Mouse (Mus musculus): ENCODE results near the gene Gm45337. TPM values are rescaled to one million over a fixed set of nuclear protein-coding genes. Genes with fewer than 3 reads are reported as not detected.

The Gm45337 gene
- polyA plus RNA-seq, 1 experiment from 2014 or later, result not detected

GRCm38 (mm10) chr7:142094301-142095143, 49.9 kb downstream of the Gm45337 start:
- Histone ChIP-seq H3K36me3 (ENCODE audit: control insufficient read depth, insufficient read depth, low read length) (no peaks in the 10 kb centered on the region), H3K4me2 (peak overlapping the region; percentile 95), H3K27ac (ENCODE audit: low read depth, low read length) (peak overlapping the region; percentile 72), H3K9me3 (replicated peaks; ENCODE audit: control insufficient read depth, low read length) (no peaks in the 10 kb centered on the region), H3K4me3 (ENCODE audit: low read depth, low read length) (peak overlapping the region; percentile 70), H3K27me3 (ENCODE audit: control insufficient read depth, insufficient read depth, low read length) (peaks cover 51% of the 10 kb centered on the region), H3K4me1 (ENCODE audit: control insufficient read depth, insufficient read depth, low read length) (peaks cover 35% of the 10 kb centered on the region), H3K9ac (ENCODE audit: low read depth, low read length) (peak overlapping the region; percentile 83)
- WGBS (ENCODE audit: insufficient replicate concordance), result under 1% methylated on average over 63 of the region's 89 CpGs
- ATAC-seq (replicated peaks; ENCODE audit: insufficient number of reproducible peaks, low FRiP score, low TSS enrichment), result peak; percentile 19; the same call in 1 of the 2 replicates

GRCm38 (mm10) chr7:142093696-142094240, 50.6 kb downstream of the Gm45337 start:
- H3K9ac ChIP-seq (ENCODE audit: low read depth, low read length), result peak overlapping the region; percentile 83
- peaks cover 43% of the 10 kb centered on the region for H3K4me1 ChIP-seq (ENCODE audit: control insufficient read depth, insufficient read depth, low read length)
- H3K36me3 ChIP-seq (ENCODE audit: control insufficient read depth, insufficient read depth, low read length), result no peaks in the 10 kb centered on the region
- H3K9me3 ChIP-seq (replicated peaks; ENCODE audit: control insufficient read depth, low read length), result no peaks in the 10 kb centered on the region
- H3K27ac ChIP-seq (ENCODE audit: low read depth, low read length), result no peak overlapping the region
- H3K4me2 ChIP-seq, result peak overlapping the region; percentile 95
- WGBS (ENCODE audit: insufficient replicate concordance), result 31% methylated on average over 6 of the region's 6 CpGs
- H3K4me3 ChIP-seq (ENCODE audit: low read depth, low read length), result peak overlapping the region; percentile 70
- H3K27me3 ChIP-seq (ENCODE audit: control insufficient read depth, insufficient read depth, low read length), result peaks cover 51% of the 10 kb centered on the region
- ATAC-seq (replicated peaks; ENCODE audit: insufficient number of reproducible peaks, low FRiP score, low TSS enrichment), result no peak

Other genes with a start within 250 kb of the Gm45337 start
- gene Tollip, start 226.1 kb downstream of the Gm45337 start, polyA plus RNA-seq (2014; fragmentation: Nextera tagmentation; extraction: Ambion mirVana), result 36.2 and 38.8 TPM in 2 replicates
- 0.40 and 0.62 TPM in 2 replicates for gene Brsk2, start 194.9 kb downstream of the Gm45337 start, polyA plus RNA-seq (2014; fragmentation: Nextera tagmentation; extraction: Ambion mirVana)
- gene Mob2, start 83.5 kb downstream of the Gm45337 start, polyA plus RNA-seq (2014; fragmentation: Nextera tagmentation; extraction: Ambion mirVana), result 48.3 and 50.3 TPM in 2 replicates
- gene Dusp8, start 48.8 kb downstream of the Gm45337 start, polyA plus RNA-seq (2014; fragmentation: Nextera tagmentation; extraction: Ambion mirVana), result 9.6 and 10.1 TPM in 2 replicates
- gene Gm45618, start 23.9 kb downstream of the Gm45337 start, polyA plus RNA-seq (2014; fragmentation: Nextera tagmentation; extraction: Ambion mirVana), result not detected in 2 replicates
- gene Gm39115, start 8.6 kb downstream of the Gm45337 start, polyA plus RNA-seq (2014; fragmentation: Nextera tagmentation; extraction: Ambion mirVana), result not detected in 2 replicates
- gene Gm29735, start 12.5 kb upstream of the Gm45337 start, polyA plus RNA-seq (2014; fragmentation: Nextera tagmentation; extraction: Ambion mirVana), result not detected in 2 replicates
- not detected in 2 replicates for gene Gm4553, start 21.1 kb upstream of the Gm45337 start, polyA plus RNA-seq (2014; fragmentation: Nextera tagmentation; extraction: Ambion mirVana)
- gene Krtap5-2, start 31.4 kb upstream of the Gm45337 start, polyA plus RNA-seq (2014; fragmentation: Nextera tagmentation; extraction: Ambion mirVana), result not detected in 2 replicates
- gene Gm10153, start 45.8 kb upstream of the Gm45337 start, polyA plus RNA-seq (2014; fragmentation: Nextera tagmentation; extraction: Ambion mirVana), result not detected in 2 replicates
- not detected in 2 replicates for gene Krtap5-3, start 56.8 kb upstream of the Gm45337 start, polyA plus RNA-seq (2014; fragmentation: Nextera tagmentation; extraction: Ambion mirVana)
- not detected in 2 replicates for gene Gm7579, start 67.3 kb upstream of the Gm45337 start, polyA plus RNA-seq (2014; fragmentation: Nextera tagmentation; extraction: Ambion mirVana)
- not detected in 2 replicates for gene Krtap5-5, start 85.4 kb upstream of the Gm45337 start, polyA plus RNA-seq (2014; fragmentation: Nextera tagmentation; extraction: Ambion mirVana)
- gene Gm40460, start 96.5 kb upstream of the Gm45337 start, polyA plus RNA-seq (2014; fragmentation: Nextera tagmentation; extraction: Ambion mirVana), result not detected in 2 replicates
- gene Gm2431, start 113.7 kb upstream of the Gm45337 start, polyA plus RNA-seq (2014; fragmentation: Nextera tagmentation; extraction: Ambion mirVana), result not detected in 2 replicates
- gene Gm4559, start 129.8 kb upstream of the Gm45337 start, polyA plus RNA-seq (2014; fragmentation: Nextera tagmentation; extraction: Ambion mirVana), result not detected in 2 replicates
- not detected in 2 replicates for gene Krtap5-1, start 152.5 kb upstream of the Gm45337 start, polyA plus RNA-seq (2014; fragmentation: Nextera tagmentation; extraction: Ambion mirVana)
- 0.26 TPM in 1 of 2 replicates, not detected in the other for gene Krtap5-4, start 158.9 kb upstream of the Gm45337 start, polyA plus RNA-seq (2014; fragmentation: Nextera tagmentation; extraction: Ambion mirVana)
- 7.6 and 8.3 TPM in 2 replicates for gene Ifitm10, start 229.1 kb upstream of the Gm45337 start, polyA plus RNA-seq (2014; fragmentation: Nextera tagmentation; extraction: Ambion mirVana)
- gene Gm49369, start 238.1 kb upstream of the Gm45337 start, polyA plus RNA-seq (2014; fragmentation: Nextera tagmentation; extraction: Ambion mirVana), result 1.9 TPM in 1 of 2 replicates, not detected in the other
- gene Ctsd, start 243.4 kb upstream of the Gm45337 start, polyA plus RNA-seq (2014; fragmentation: Nextera tagmentation; extraction: Ambion mirVana), result 378 and 446 TPM in 2 replicates

Measured in heart, embryonic 11.5 days (tissue).